Mouse (Mus musculus) midbrain, embryonic 16.5 days (tissue): Measurements from ENCODE around the gene Hpcal1. TPM values are rescaled to one million over a fixed set of nuclear protein-coding genes. Genes with fewer than 3 reads are reported as not detected.
A peak's percentile ranks its signal among the peaks of the same experiment; 100 is the strongest.

Source experiments
- ATAC-seq: fragments of 200-750 bp; cut with Nextera tagmentation; 2 replicates; pipeline ENCODE4 v1.8.0; 2017; ENCODE audit warnings: moderate TSS enrichment
- H3K27ac ChIP-seq: fragments of 300-500 bp; sonication (generic); 2 replicates; pipeline ENCODE4 v1.5.1; 2014; ENCODE audit warnings: mild to moderate bottlenecking, low read length, mixed read lengths
- H3K27me3 ChIP-seq: fragments of 300-500 bp; sonication (generic); 2 replicates; pipeline ENCODE4 v1.6.1; 2014; ENCODE audit warnings: low read depth, low read length, mixed read lengths; ENCODE audit not compliant: control insufficient read depth, insufficient read depth
- H3K36me3 ChIP-seq: fragments of 300-500 bp; sonication (generic); 2 replicates; pipeline ENCODE4 v1.6.1; 2014; ENCODE audit warnings: mild to moderate bottlenecking, low read length, moderate library complexity, mixed read lengths; ENCODE audit not compliant: control insufficient read depth, insufficient read depth
- H3K4me1 ChIP-seq: fragments of 300-500 bp; sonication (generic); 2 replicates; pipeline ENCODE4 v1.6.1; 2014; ENCODE audit warnings: mild to moderate bottlenecking, low read length, mixed read lengths; ENCODE audit not compliant: control insufficient read depth, insufficient read depth
- H3K4me2 ChIP-seq: fragments of 300-500 bp; sonication (generic); 2 replicates; pipeline ENCODE4 v1.6.1; 2014; ENCODE audit warnings: mild to moderate bottlenecking, low read length, mixed read lengths
- H3K4me3 ChIP-seq: fragments of 300-500 bp; sonication (generic); 2 replicates; pipeline ENCODE4 v1.5.1; 2014; ENCODE audit warnings: low read depth, mild to moderate bottlenecking, low read length, moderate library complexity, mixed read lengths
- H3K9ac ChIP-seq: fragments of 300-500 bp; sonication (generic); 2 replicates; pipeline ENCODE4 v1.6.1; 2014; ENCODE audit warnings: low read depth, low read length, mixed read lengths
- H3K9me3 ChIP-seq: fragments of 300-500 bp; sonication (generic); replicated peaks from 2 replicates; pipeline ENCODE4 v1.6.1; 2014; ENCODE audit warnings: mild to moderate bottlenecking, low read length, mixed read lengths; ENCODE audit not compliant: control insufficient read depth, poor library complexity, severe bottlenecking
- WGBS: fragments of 180-500 bp; shearing (Covaris S2); extraction: QIAGEN DNeasy Blood & Tissue Kit; methylation state at CpG from one replicate; pipeline ENCODE4 v1.1.7; 2014; 5-methylcytosine and 5-hydroxymethylcytosine counted together
- polyA plus RNA-seq: library from polyadenylated mRNA; unstranded; fragments of >200 nt; fragmentation: Nextera tagmentation; extraction: Ambion mirVana; gene quantifications from 2 replicates; pipeline ENCODE4 v1.2.1, GENCODE M21; 2015

Hpcal1 gene
- polyA plus RNA-seq = 97.2 and 107 TPM in 2 replicates

DNA sequence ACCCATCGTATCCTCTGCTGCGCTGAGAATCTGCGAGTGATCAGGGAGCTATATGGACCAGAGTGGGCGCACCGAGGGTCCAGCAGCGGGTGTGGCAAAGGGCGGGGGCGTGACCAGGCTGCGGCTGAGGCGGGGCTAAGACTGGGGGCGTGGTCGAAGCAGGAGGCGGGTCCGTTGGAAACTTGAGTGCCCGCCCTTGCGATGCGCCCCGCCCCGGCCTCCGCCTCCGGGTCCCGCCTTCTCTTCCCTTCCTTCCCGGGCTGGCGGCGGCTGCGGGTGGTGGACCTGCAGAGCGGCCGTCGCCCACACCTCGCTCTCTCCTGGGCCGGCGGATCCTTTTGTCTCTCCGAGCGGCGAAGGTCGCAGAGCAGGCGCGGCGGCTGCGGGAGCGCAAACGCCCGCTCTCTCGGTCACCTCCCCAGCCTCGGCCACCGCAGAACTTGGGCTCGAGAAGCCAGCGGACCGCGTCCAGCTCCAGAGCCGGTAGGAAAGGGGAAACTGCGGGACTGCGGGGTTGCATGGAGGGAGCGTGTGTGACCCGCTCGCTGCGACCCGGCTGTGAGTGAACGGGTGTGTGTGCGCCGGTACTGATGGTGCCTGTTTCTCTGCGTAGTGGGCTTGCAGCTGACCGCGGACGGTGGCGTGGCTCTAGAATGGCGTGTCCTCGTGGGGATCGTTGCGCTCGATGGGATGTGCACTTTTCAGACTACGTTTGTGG is at the start of gene Hpcal1:
Gene Hpcal1, plus strand, starts transcription at position 293 of the 718 bp plus-strand sequence.
- H3K36me3 ChIP-seq = no peaks in the 10 kb centered on the region
- peak within 1 kb of the TSS; percentile 82 for H3K4me3 ChIP-seq
- H3K9ac ChIP-seq = peak within 1 kb of the TSS; percentile 81
- WGBS = under 1% methylated on average over 64 of the region's 72 CpGs
- ATAC-seq = peak; percentile 87
- H3K9me3 ChIP-seq = no peaks in the 10 kb centered on the region
- no peaks in the 10 kb centered on the region for H3K27me3 ChIP-seq
- peaks cover 19% of the 10 kb centered on the region for H3K4me1 ChIP-seq
- H3K4me2 ChIP-seq = peak within 1 kb of the TSS; percentile 91
- H3K27ac ChIP-seq = peak within 1 kb of the TSS; percentile 53

DNA sequence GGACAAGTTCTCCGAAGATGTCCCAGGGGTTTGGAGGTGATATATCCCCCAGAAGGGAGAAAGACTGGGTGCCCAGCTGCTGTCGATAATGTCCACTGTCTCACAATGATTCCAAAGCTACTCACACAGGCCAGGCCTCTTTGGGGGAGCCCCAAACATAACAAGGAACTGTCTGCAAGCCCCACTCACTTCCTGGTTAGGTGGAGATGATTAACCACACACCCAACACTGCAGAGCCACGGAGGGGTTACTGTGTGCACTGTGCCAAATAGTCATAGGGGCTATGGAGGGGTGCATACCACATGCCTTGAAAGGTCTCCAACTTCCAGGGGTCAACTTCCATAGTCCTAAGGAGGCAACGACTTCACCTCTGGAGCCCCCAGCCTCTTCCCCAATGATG is 49.4 kb upstream of the Hpcal1 start:
- no peak overlapping the region for H3K4me3 ChIP-seq
- no peak for ATAC-seq
- WGBS = 89% methylated on average over 4 of the region's 4 CpGs

DNA sequence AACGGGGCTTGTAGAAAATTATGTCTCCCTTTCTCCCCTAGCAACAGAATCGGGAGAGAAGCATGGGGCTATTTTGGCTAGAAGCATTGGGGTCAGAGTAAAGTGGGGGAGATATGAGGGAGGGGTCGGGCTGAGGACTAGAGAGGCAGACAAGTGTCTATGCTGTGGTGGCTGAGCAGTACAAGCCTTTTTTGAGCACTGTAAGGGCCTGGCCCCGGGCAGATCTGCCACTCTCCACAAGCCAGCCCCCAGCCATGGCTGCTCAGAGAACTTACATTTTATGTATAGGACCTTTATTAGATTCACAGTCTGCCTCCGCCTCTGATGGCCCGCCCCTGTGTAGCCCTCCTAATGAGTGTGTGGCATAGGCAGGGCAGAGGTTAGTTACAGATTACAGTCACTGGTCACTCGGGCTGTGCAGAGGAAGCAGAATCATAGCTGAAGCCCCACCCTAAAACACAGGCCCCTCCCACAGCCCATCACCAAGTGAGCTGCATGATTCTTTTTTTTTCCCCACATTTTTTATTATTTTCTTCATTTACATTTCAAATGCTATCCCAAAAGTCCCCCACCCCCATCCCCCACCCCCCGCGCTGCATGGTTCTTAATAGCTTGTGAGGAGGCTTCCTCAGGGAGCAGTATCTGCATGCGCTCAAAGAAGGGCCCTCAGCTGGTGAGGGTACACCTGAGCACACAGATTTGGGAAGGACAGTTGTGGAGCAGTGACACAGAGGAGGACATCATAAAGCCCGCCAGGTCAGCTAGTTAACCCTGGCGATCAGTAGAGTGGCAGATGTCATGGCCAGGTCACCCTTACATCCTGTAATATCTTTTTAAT is 46.1 kb upstream of the Hpcal1 start:
- 71% methylated on average over 12 of the region's 12 CpGs for WGBS
- Histone ChIP-seq H3K4me2 (no peak overlapping the region), H3K36me3 (no peaks in the 10 kb centered on the region), H3K4me3 (no peak overlapping the region), H3K27ac (no peak overlapping the region), H3K9ac (no peak overlapping the region), H3K4me1 (no peaks in the 10 kb centered on the region), H3K27me3 (no peaks in the 10 kb centered on the region), H3K9me3 (no peaks in the 10 kb centered on the region)
- ATAC-seq = 0 out of 2 replicates have a peak, but pooled peaks have one; percentile 46

More for the DNA sequence above, 49.4 kb upstream of the Hpcal1 start:
- H3K4me1 ChIP-seq = no peaks in the 10 kb centered on the region
- no peaks in the 10 kb centered on the region for H3K36me3 ChIP-seq
- no peak overlapping the region for H3K9ac ChIP-seq
- no peaks in the 10 kb centered on the region for H3K27me3 ChIP-seq
- H3K4me2 ChIP-seq = no peak overlapping the region
- H3K27ac ChIP-seq = no peak overlapping the region
- no peaks in the 10 kb centered on the region for H3K9me3 ChIP-seq

DNA sequence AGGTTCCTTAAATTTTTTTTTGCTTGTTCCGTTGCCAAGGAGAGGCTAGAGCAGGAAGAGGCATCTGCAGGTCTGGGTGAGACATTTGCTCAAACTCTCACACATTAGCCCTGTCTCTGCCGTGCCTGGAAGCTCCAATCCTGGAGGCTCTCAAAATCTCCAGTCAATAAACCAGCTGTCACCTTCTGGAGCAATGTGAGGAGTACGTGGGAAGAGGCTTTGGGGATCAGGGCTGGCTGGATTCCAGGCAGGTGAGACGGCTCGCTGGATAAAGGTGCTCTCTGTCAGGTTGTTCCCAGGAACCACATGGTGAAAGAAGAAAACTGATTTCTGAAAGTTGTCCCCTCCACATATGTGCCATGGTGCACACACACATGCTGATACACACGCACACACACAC is 44.2 kb upstream of the Hpcal1 start:
- Histone ChIP-seq H3K9ac (no peak overlapping the region), H3K36me3 (no peaks in the 10 kb centered on the region), H3K27me3 (no peaks in the 10 kb centered on the region), H3K9me3 (no peaks in the 10 kb centered on the region), H3K4me1 (no peaks in the 10 kb centered on the region), H3K4me2 (no peak overlapping the region), H3K27ac (no peak overlapping the region), H3K4me3 (no peak overlapping the region)
- no peak for ATAC-seq
- 75% methylated on average over 6 of the region's 6 CpGs for WGBS

DNA sequence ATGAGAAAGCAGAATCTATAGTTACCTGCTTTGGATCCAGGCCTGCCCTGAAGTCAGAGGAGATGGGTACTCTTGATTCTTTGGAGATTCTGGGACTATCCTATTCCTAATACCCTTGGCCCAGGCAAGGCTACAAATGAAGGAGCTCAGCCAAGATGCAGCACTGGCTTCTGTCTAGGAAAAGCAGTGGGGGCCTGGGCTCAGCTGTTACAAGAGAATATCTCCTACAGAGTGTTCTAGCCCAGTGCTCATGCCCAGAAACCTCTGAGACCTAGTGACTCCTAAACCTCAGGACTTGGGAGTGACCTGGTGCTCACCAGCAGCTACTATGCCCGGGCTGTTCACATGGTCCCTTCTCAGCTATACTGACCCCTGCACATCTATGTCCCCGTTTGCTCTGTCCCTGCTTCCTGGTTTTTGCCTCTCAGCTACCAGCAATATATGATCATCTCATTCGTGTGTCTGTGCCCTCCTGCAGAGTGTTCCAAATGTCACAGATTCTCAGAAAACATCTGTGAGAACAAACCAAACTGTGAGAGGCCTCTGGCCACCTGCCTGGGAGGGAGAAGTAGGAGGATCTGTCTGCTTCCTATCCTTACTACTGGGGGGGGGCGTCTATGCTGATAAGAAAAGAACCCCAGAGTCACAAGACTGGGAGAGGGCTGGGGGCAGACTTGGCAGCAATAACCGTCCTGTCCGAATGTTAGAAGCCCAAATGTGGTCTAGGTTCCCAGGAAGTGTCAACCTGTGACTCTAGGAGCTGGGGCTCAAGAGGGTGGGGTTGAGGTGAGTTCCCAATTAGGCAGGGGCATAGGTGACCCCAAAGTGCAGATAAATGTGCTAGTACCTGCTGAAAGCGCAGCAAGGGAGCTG is 39.2 kb upstream of the Hpcal1 start:
- no peak for ATAC-seq

DNA sequence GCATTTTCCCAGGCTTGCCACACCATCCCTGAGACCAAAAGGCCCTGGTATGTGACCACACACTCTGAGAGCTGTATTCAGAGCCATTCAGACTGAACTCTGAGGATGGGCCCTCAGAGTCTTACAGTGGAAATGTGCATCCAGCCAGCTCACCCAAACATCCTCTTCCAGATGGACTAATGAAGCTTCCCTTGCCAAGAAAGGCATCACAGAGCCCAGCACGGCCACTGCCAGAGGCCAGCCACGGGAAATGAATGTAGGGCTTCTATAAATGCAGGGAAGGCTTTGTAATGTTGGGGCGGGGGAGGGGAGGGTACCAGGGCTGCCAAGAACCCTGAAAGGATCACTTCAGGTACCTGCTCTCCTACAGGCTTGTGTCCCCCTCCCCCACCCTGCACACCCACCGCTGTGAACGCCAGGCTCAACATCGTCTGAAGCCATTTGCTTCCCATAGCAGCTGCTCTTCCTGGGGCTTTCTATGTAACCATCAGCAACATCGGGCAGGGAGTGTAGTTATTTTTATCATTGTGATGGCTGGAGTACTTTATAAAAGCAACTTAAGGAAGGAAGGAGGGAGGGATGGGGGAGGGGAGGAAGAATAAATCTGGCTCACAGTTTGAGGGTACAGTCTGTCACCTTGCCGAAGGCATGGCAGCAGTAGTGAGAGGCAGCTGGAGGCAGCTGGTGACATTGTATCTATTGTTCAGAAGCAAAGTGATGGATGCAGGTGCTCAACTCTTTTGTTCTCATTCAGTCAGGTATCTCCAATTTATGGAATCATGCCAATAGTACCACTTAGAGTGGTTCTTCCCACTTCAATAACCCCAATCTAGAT is 38.2 kb upstream of the Hpcal1 start:
- no peaks in the 10 kb centered on the region for H3K4me1 ChIP-seq
- H3K27me3 ChIP-seq = no peaks in the 10 kb centered on the region
- H3K4me3 ChIP-seq = no peak overlapping the region
- H3K9me3 ChIP-seq = no peaks in the 10 kb centered on the region
- WGBS = 50% methylated on average over 8 of the region's 8 CpGs
- no peak overlapping the region for H3K4me2 ChIP-seq
- no peaks in the 10 kb centered on the region for H3K36me3 ChIP-seq
- no peak overlapping the region for H3K9ac ChIP-seq
- no peak overlapping the region for H3K27ac ChIP-seq
- no peak for ATAC-seq

More for the DNA sequence above, 39.2 kb upstream of the Hpcal1 start:
- Histone ChIP-seq H3K36me3 (no peaks in the 10 kb centered on the region), H3K9me3 (no peaks in the 10 kb centered on the region), H3K27ac (no peak overlapping the region), H3K27me3 (no peaks in the 10 kb centered on the region), H3K4me3 (no peak overlapping the region), H3K4me1 (no peaks in the 10 kb centered on the region), H3K9ac (no peak overlapping the region), H3K4me2 (no peak overlapping the region)
- 77% methylated on average over 7 of the region's 7 CpGs for WGBS

DNA sequence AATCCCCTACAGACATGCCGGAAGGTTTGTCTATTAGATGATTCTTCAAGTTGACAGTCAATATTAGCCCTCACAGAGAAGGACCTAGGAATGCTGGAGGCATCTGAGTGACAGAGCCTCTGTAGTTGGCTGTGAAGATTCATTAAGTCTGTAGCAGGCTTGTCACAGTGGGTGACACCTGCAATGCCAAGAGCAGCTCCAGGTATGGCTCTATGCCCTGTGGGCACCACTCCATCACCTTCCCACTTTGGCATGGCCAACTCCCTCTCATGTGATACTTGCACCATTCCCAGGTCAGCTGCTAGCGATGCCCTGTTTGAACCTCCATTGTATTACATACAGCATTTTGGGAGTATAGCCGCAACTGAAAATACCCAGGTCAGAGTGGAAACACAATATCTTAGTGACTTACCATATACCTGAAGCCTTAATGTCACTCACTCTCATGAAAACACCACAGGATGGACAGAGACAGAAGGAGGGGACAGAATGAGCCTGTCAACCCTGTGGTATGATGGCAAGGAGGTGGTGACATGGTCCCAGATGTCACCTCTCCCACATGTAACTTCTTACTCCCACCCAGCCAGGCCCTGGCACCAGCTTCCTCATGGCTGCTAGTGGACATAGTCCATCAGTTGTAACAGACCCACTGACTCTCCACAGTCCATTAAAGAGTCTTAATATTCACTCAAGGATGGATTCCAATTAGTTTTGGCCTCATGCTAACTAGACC is 37.4 kb upstream of the Hpcal1 start:
- Histone ChIP-seq H3K27ac (no peak overlapping the region), H3K4me2 (no peak overlapping the region), H3K4me1 (no peaks in the 10 kb centered on the region), H3K9ac (no peak overlapping the region), H3K4me3 (no peak overlapping the region), H3K9me3 (no peaks in the 10 kb centered on the region), H3K36me3 (no peaks in the 10 kb centered on the region), H3K27me3 (no peaks in the 10 kb centered on the region)
- WGBS = 94% methylated on average over 3 of the region's 3 CpGs
- no peak for ATAC-seq
